ENCODE assay signal across 8 mouse cellular contexts in genomic region chr5:140829081-140829910, GRCm38 (mm10). TPM values are rescaled to one million over a fixed set of nuclear protein-coding genes. Genes with fewer than 3 reads are reported as not detected.
DNase-seq lines count a peak whose midpoint lies in the region; ATAC-seq and TF ChIP-seq lines count a peak whose summit lies in the region.

No protein-coding gene starts in this region.

- intact Hi-C loops in heart, adult 2 months (cut with DNase I) = loop anchor here (2.0 to 10.0 kb wide), 4 partner anchors 37 to 184 kb away; partner anchors contain the start of gene Ttyh3
- intact Hi-C loops in heart, postnatal 25 days (cut with DNase I) = loop anchor here (2.0 to 5.0 kb wide), 3 partner anchors 38 to 77 kb away; no protein-coding TSS in a partner anchor

- peak overlapping the region; percentile 94 for H3K4me2 ChIP-seq in heart, postnatal 0 days (ENCODE audit: low read depth, low read length)
- peak overlapping the region; percentile 99 for H3K4me2 ChIP-seq in liver, embryonic 12.5 days
- H3K4me2 ChIP-seq in stomach, embryonic 14.5 days (replicated peaks; ENCODE audit: low read depth, low read length) = peak overlapping the region; percentile 84

- H3K4me3 ChIP-seq in heart, adult 2 months = peak overlapping the region; percentile 72
- peak overlapping the region; percentile 81 for H3K4me3 ChIP-seq in heart, postnatal 0 days (ENCODE audit: low read depth, low read length)
- peak overlapping the region; percentile 78 for H3K4me3 ChIP-seq in liver, embryonic 12.5 days
- peak overlapping the region; percentile 79 for H3K4me3 ChIP-seq in stomach, embryonic 14.5 days (ENCODE audit: low read depth, low read length)

- no peaks in the 10 kb centered on the region for H3K27me3 ChIP-seq in heart, adult 2 months (ENCODE audit: control insufficient read depth, insufficient read depth, low read length)
- H3K27me3 ChIP-seq in heart, postnatal 0 days (ENCODE audit: control insufficient read depth, insufficient read depth, low read length) = no peaks in the 10 kb centered on the region
- H3K27me3 ChIP-seq in liver, embryonic 12.5 days (replicated peaks) = no peaks in the 10 kb centered on the region
- no peaks in the 10 kb centered on the region for H3K27me3 ChIP-seq in stomach, embryonic 14.5 days (ENCODE audit: control insufficient read depth, insufficient read depth, low read length)

- TF ChIP-seq POLR2A in heart, adult 2 months (IDR thresholded peaks at IDR 0.05; ENCODE audit: insufficient read depth, low read depth, low read length) = no peak

- peaks cover 21% of the 10 kb centered on the region for H3K4me1 ChIP-seq in heart, adult 2 months (ENCODE audit: control insufficient read depth, insufficient read depth, low read length)
- peaks cover 43% of the 10 kb centered on the region for H3K4me1 ChIP-seq in heart, postnatal 0 days (ENCODE audit: control insufficient read depth, insufficient read depth)
- H3K4me1 ChIP-seq in liver, embryonic 12.5 days = peaks cover 63% of the 10 kb centered on the region
- H3K4me1 ChIP-seq in stomach, embryonic 14.5 days (ENCODE audit: control insufficient read depth, insufficient read depth, low read length) = peaks cover 12% of the 10 kb centered on the region

- no peak for TF ChIP-seq EP300 in heart, adult 2 months (IDR thresholded peaks at IDR 0.05; ENCODE audit: insufficient read depth, low read depth, low read length)
- no peak for TF ChIP-seq EP300 in heart, postnatal 0 days (IDR thresholded peaks at IDR 0.05; ENCODE audit: low read depth)

- 22% methylated on average over 18 of the region's 18 CpGs for WGBS in heart, adult 2 months
- 27% methylated on average over 18 of the region's 18 CpGs for WGBS in heart, postnatal 0 days
- WGBS in liver, embryonic 12.5 days (ENCODE audit: insufficient replicate concordance) = 29% methylated on average over 18 of the region's 18 CpGs
- WGBS in stomach, embryonic 14.5 days = 34% methylated on average over 18 of the region's 18 CpGs

- H3K9me3 ChIP-seq in heart, postnatal 0 days (replicated peaks; ENCODE audit: control insufficient read depth, low read length) = no peaks in the 10 kb centered on the region
- H3K9me3 ChIP-seq in liver, embryonic 12.5 days (replicated peaks) = no peaks in the 10 kb centered on the region
- no peaks in the 10 kb centered on the region for H3K9me3 ChIP-seq in stomach, embryonic 14.5 days (ENCODE audit: control insufficient read depth, low read depth, low read length)

- no peak for ATAC-seq in heart, postnatal 0 days (ENCODE audit: insufficient read depth, low read depth)
- ATAC-seq in liver, embryonic 12.5 days = no peak
- no peak; the same call in 1 of the 2 replicates for ATAC-seq in stomach, embryonic 14.5 days (ENCODE audit: insufficient number of reproducible peaks, insufficient read depth, low FRiP score, low read depth)
- no peak for ATAC-seq in inflammation-experienced regulatory T-cells, adult 6 months

- peak overlapping the region; percentile 93 for H3K9ac ChIP-seq in heart, adult 2 months (ENCODE audit: low read depth, low read length)
- H3K9ac ChIP-seq in heart, postnatal 0 days (replicated peaks; ENCODE audit: low read depth, low read length) = peak overlapping the region; percentile 81
- peak overlapping the region; percentile 81 for H3K9ac ChIP-seq in liver, embryonic 12.5 days
- peak overlapping the region; percentile 82 for H3K9ac ChIP-seq in stomach, embryonic 14.5 days (replicated peaks; ENCODE audit: low read depth, low read length)

- H3K27ac ChIP-seq in heart, adult 2 months = peak overlapping the region; percentile 87
- H3K27ac ChIP-seq in heart, postnatal 0 days (ENCODE audit: low read depth) = peak overlapping the region; percentile 90
- peak overlapping the region; percentile 84 for H3K27ac ChIP-seq in liver, embryonic 12.5 days
- no peak overlapping the region for H3K27ac ChIP-seq in stomach, embryonic 14.5 days (ENCODE audit: low read length)

- peak; percentile 41 for TF ChIP-seq CTCF in heart, adult 2 months (IDR thresholded peaks at IDR 0.05)
- peak; percentile 21; the same call in 1 of the 2 replicates for TF ChIP-seq CTCF in heart, postnatal 0 days (IDR thresholded peaks at IDR 0.05; ENCODE audit: low read depth)

- peaks cover 11% of the 10 kb centered on the region for H3K79me2 ChIP-seq in heart, adult 2 months (replicated peaks; ENCODE audit: control insufficient read depth, insufficient read depth, low read length)

- DNase-seq in heart, adult 2 months = peak in 1 of 2 experiments; percentile 40
- no peak for DNase-seq in heart, postnatal 25 days (ENCODE audit: low spot score)
- peak; percentile 63 for DNase-seq in adrenal gland, postnatal 10 days
- no peak for DNase-seq in heart, postnatal 0 days (ENCODE audit: low spot score)
- no peak for DNase-seq in left cerebral cortex, adult 9 months (ENCODE audit: low spot score in 2 of 2)

- peaks cover 33% of the 10 kb centered on the region for H3K36me3 ChIP-seq in heart, adult 2 months (ENCODE audit: control insufficient read depth, insufficient read depth, low read length)
- H3K36me3 ChIP-seq in heart, postnatal 0 days (replicated peaks; ENCODE audit: control insufficient read depth, insufficient read depth, low read length) = peaks cover 9% of the 10 kb centered on the region; the same call in 1 of the 2 replicates
- peaks cover 4% of the 10 kb centered on the region; the same call in 1 of the 2 replicates for H3K36me3 ChIP-seq in liver, embryonic 12.5 days
- H3K36me3 ChIP-seq in stomach, embryonic 14.5 days (ENCODE audit: control insufficient read depth, insufficient read depth, low read length) = no peaks in the 10 kb centered on the region

RNA-seq across cellular contexts. Expression of gene Gna12, which starts 0.9 kb away (rescaled TPM):
- 100 to 1,000 TPM; 118 to 136 TPM for total RNA-seq in heart, adult 2 months (2021)
- polyA plus RNA-seq in heart, adult 2 months (2012; rRNA removed) = 117 and 136 TPM in 2 replicates
- 10 to 100 TPM; 89.2 to 97.2 TPM for total RNA-seq in heart, postnatal 25 days (2021)
- 100 to 1,000 TPM; 113 to 121 TPM for total RNA-seq in adrenal gland, postnatal 10 days (2021)
- total RNA-seq in heart, postnatal 0 days (2014; rRNA removed; ENCODE audit: low replicate concordance) = 132 and 145 TPM in 2 replicates
- 13.4 and 13.9 TPM in 2 replicates for polyA plus RNA-seq in heart, postnatal 0 days (2015; fragmentation: Nextera tagmentation; extraction: Ambion mirVana)
- polyA plus RNA-seq in liver, embryonic 12.5 days (2016; fragmentation: Nextera tagmentation; extraction: Ambion mirVana) = 33.8 TPM in 2 replicates
- polyA plus RNA-seq in stomach, embryonic 14.5 days (2014; fragmentation: Nextera tagmentation; extraction: Ambion mirVana) = 16.2 and 17.2 TPM in 2 replicates
- polyA plus RNA-seq in inflammation-experienced regulatory T-cells, adult 6 months (2017; shearing (Covaris generic)) = 1 to 10 TPM; 2.1 to 6.0 (median 5.9) TPM
